Mouse (Mus musculus) heart, embryonic 15.5 days (tissue): ENCODE data around the gene Tex45. TPM values are rescaled to one million over a fixed set of nuclear protein-coding genes. Genes with fewer than 3 reads are reported as not detected.

ENCODE experiments used
- ATAC-seq: fragments of 200-750 bp; cut with Nextera tagmentation; replicated peaks from 2 replicates; pipeline ENCODE4 v1.8.0; 2017; ENCODE audit warnings: low read depth, moderate TSS enrichment; ENCODE audit not compliant: insufficient number of reproducible peaks, insufficient read depth, low FRiP score
- H3K27ac ChIP-seq: fragments of 300-500 bp; sonication (generic); 2 replicates; pipeline ENCODE4 v1.5.1; 2015; ENCODE audit warnings: mild to moderate bottlenecking, inconsistent platforms
- H3K27me3 ChIP-seq: fragments of 300-500 bp; sonication (generic); 2 replicates; pipeline ENCODE4 v1.6.1; 2015; ENCODE audit warnings: inconsistent platforms
- H3K36me3 ChIP-seq: fragments of 300-500 bp; sonication (generic); 2 replicates; pipeline ENCODE4 v1.6.1; 2015; ENCODE audit warnings: mild to moderate bottlenecking, inconsistent platforms
- H3K4me1 ChIP-seq: fragments of 300-500 bp; sonication (generic); replicated peaks from 2 replicates; pipeline ENCODE4 v1.6.1; 2015; ENCODE audit warnings: inconsistent platforms
- H3K4me2 ChIP-seq: fragments of 300-500 bp; sonication (generic); 2 replicates; pipeline ENCODE4 v1.6.1; 2015; ENCODE audit warnings: inconsistent platforms, mild to moderate bottlenecking, moderate library complexity
- H3K4me3 ChIP-seq: fragments of 300-500 bp; sonication (generic); 2 replicates; pipeline ENCODE4 v1.5.1; 2015; ENCODE audit warnings: mild to moderate bottlenecking, inconsistent platforms
- H3K9ac ChIP-seq: fragments of 300-500 bp; sonication (generic); 2 replicates; pipeline ENCODE4 v1.6.1; 2015; ENCODE audit warnings: mild to moderate bottlenecking, inconsistent platforms
- H3K9me3 ChIP-seq: fragments of 300-500 bp; sonication (generic); replicated peaks from 2 replicates; pipeline ENCODE4 v1.6.1; 2016; ENCODE audit warnings: inconsistent platforms
- WGBS: fragments of 180-500 bp; shearing (Covaris S2); methylation state at CpG from one replicate; pipeline ENCODE4 v1.1.7; 2015; ENCODE audit warnings: mixed read lengths; 5-methylcytosine and 5-hydroxymethylcytosine counted together
- polyA plus RNA-seq: library from polyadenylated mRNA; unstranded; fragments of >200 nt; fragmentation: Nextera tagmentation; extraction: Ambion mirVana; gene quantifications from 2 replicates; pipeline ENCODE4 v1.2.1, GENCODE M21; 2015

Tex45 gene
- polyA plus RNA-seq, 1 experiment from 2014 or later, result not detected

- Histone ChIP-seq H3K9ac (peak overlapping the region; percentile 34), H3K36me3 (peaks cover 22% of the 10 kb centered on the region; the same call in 1 of the 2 replicates), H3K4me3 (peak overlapping the region; percentile 65), H3K4me2 (peak overlapping the region; percentile 98), H3K27me3 (no peaks in the 10 kb centered on the region), H3K9me3 (no peaks in the 10 kb centered on the region), H3K27ac (0 out of 2 replicates have a peak overlapping the region, but pooled peaks have one; percentile 11), H3K4me1 (peaks cover 15% of the 10 kb centered on the region)
- WGBS, result 34% methylated on average over 13 of the region's 13 CpGs
- no peak for ATAC-seq
These were observed 44.1 kb downstream of the Tex45 start for GRCm38 (mm10) chr8:3514681-3515247.

GRCm38 (mm10) chr8:3515260-3515671, 44.6 kb downstream of the Tex45 start, which contains the start of gene Pnpla6:
Gene Pnpla6 (plus strand): TSS chr8:3515384.
- peaks cover 15% of the 10 kb centered on the region for H3K4me1 ChIP-seq
- H3K27ac ChIP-seq, result peak within 1 kb of the TSS; percentile 77
- H3K9me3 ChIP-seq, result no peaks in the 10 kb centered on the region
- peak; percentile 64 for ATAC-seq
- peak within 1 kb of the TSS; percentile 98 for H3K4me2 ChIP-seq
- peak within 1 kb of the TSS; percentile 65 for H3K4me3 ChIP-seq
- H3K27me3 ChIP-seq, result no peaks in the 10 kb centered on the region
- peaks cover 22% of the 10 kb centered on the region; the same call in 1 of the 2 replicates for H3K36me3 ChIP-seq
- H3K9ac ChIP-seq, result peak within 1 kb of the TSS; percentile 64
- under 1% methylated on average over 25 of the region's 25 CpGs for WGBS

GRCm38 (mm10) chr8:3515771-3516417, 45.2 kb downstream of the Tex45 start:
- Histone ChIP-seq H3K4me2 (peak overlapping the region; percentile 98), H3K9me3 (no peaks in the 10 kb centered on the region), H3K36me3 (peaks cover 19% of the 10 kb centered on the region; the same call in 1 of the 2 replicates), H3K27me3 (no peaks in the 10 kb centered on the region), H3K4me3 (peak overlapping the region; percentile 65), H3K4me1 (peaks cover 15% of the 10 kb centered on the region), H3K27ac (peak overlapping the region; percentile 77), H3K9ac (peak overlapping the region; percentile 64)
- peak; percentile 28 for ATAC-seq
- WGBS, result under 1% methylated on average over 25 of the region's 25 CpGs

- WGBS, result 1% methylated on average over 36 of the region's 36 CpGs
- H3K9me3 ChIP-seq, result no peaks in the 10 kb centered on the region
- H3K27ac ChIP-seq, result peak overlapping the region; percentile 77
- peaks cover 15% of the 10 kb centered on the region for H3K4me1 ChIP-seq
- peak overlapping the region; percentile 65 for H3K4me3 ChIP-seq
- ATAC-seq, result peak; percentile 81
- peak overlapping the region; percentile 98 for H3K4me2 ChIP-seq
- peaks cover 12% of the 10 kb centered on the region; the same call in 1 of the 2 replicates for H3K36me3 ChIP-seq
- no peaks in the 10 kb centered on the region for H3K27me3 ChIP-seq
- peak overlapping the region; percentile 64 for H3K9ac ChIP-seq
These were observed 45.9 kb downstream of the Tex45 start for GRCm38 (mm10) chr8:3516450-3517116.

GRCm38 (mm10) chr8:3517117-3517495, 46.4 kb downstream of the Tex45 start:
- Histone ChIP-seq H3K36me3 (peaks cover 11% of the 10 kb centered on the region; the same call in 1 of the 2 replicates), H3K27ac (peak overlapping the region; percentile 39), H3K4me1 (peaks cover 15% of the 10 kb centered on the region), H3K4me2 (peak overlapping the region; percentile 98), H3K9me3 (no peaks in the 10 kb centered on the region), H3K9ac (peak overlapping the region; percentile 64), H3K27me3 (no peaks in the 10 kb centered on the region), H3K4me3 (peak overlapping the region; percentile 65)
- ATAC-seq, result no peak; the same call in 1 of the 2 replicates
- WGBS, result 4% methylated on average over 16 of the region's 16 CpGs

- Histone ChIP-seq H3K36me3 (peaks cover 25% of the 10 kb centered on the region), H3K27ac (no peak overlapping the region), H3K9ac (no peak overlapping the region), H3K4me3 (no peak overlapping the region), H3K4me1 (peaks cover 2% of the 10 kb centered on the region; the same call in 1 of the 2 replicates), H3K9me3 (no peaks in the 10 kb centered on the region), H3K4me2 (no peak overlapping the region), H3K27me3 (no peaks in the 10 kb centered on the region)
- ATAC-seq, result no peak
- WGBS, result 88% methylated on average over 13 of the region's 13 CpGs
These were observed 51.5 kb downstream of the Tex45 start for GRCm38 (mm10) chr8:3522007-3522697.

- Histone ChIP-seq H3K4me1 (no peaks in the 10 kb centered on the region), H3K9ac (no peak overlapping the region), H3K36me3 (peaks cover 28% of the 10 kb centered on the region), H3K4me2 (no peak overlapping the region), H3K27me3 (no peaks in the 10 kb centered on the region), H3K9me3 (no peaks in the 10 kb centered on the region), H3K4me3 (no peak overlapping the region), H3K27ac (no peak overlapping the region)
- ATAC-seq, result no peak
- WGBS, result 80% methylated on average over 5 of the region's 5 CpGs
These were observed 60.2 kb downstream of the Tex45 start for GRCm38 (mm10) chr8:3530816-3531215.

GRCm38 (mm10) chr8:3531936-3532335, 61.3 kb downstream of the Tex45 start:
- Histone ChIP-seq H3K4me2 (no peak overlapping the region), H3K27ac (no peak overlapping the region), H3K27me3 (no peaks in the 10 kb centered on the region), H3K4me1 (no peaks in the 10 kb centered on the region), H3K9ac (no peak overlapping the region), H3K36me3 (peaks cover 30% of the 10 kb centered on the region), H3K4me3 (no peak overlapping the region), H3K9me3 (no peaks in the 10 kb centered on the region)
- no peak for ATAC-seq
- 94% methylated on average over 18 of the region's 18 CpGs for WGBS

GRCm38 (mm10) chr8:3536053-3536841, 65.6 kb downstream of the Tex45 start:
- Histone ChIP-seq H3K4me2 (no peak overlapping the region), H3K4me3 (no peak overlapping the region), H3K9ac (no peak overlapping the region), H3K27me3 (no peaks in the 10 kb centered on the region), H3K36me3 (peaks cover 52% of the 10 kb centered on the region), H3K9me3 (no peaks in the 10 kb centered on the region), H3K27ac (no peak overlapping the region), H3K4me1 (no peaks in the 10 kb centered on the region)
- ATAC-seq, result no peak
- 58% methylated on average over 15 of the region's 15 CpGs for WGBS
